Mouse (Mus musculus) mature B cell (primary cell): ENCODE measurements around the gene Hivep2.

Experiments
- in situ Hi-C: fragments of 300-500 bp; cut with MboI; formaldehyde crosslinking; loops from 2 replicates; pipeline ENCODE4 v1.14.3; 2019

The Hivep2 gene

GRCm38 (mm10) chr10:14020253-14020652 lies 54.4 kb downstream of the Hivep2 start:
- in situ Hi-C loops: no loop called here

DNA sequence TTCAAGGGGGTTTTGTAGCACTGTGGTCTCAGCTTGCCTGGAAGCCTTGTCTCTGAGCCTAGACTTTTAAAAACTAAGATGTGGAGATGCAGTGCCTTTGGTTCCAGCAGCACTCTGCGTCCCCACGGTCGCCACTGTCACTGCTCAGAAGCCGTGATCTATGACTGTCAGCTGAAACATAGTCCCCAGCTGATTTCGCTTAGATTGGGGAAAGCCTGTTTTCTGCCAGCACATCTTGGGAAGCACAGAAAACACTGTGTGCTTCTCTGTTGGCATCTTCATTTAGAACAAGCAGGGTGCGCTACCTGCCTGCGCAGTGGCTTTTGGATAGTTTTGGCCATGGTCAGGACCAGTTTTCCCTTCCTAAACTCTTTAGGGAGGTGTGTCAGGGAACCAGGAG lies 59.1 kb downstream of the Hivep2 start:
- in situ Hi-C loops: no loop called here

DNA sequence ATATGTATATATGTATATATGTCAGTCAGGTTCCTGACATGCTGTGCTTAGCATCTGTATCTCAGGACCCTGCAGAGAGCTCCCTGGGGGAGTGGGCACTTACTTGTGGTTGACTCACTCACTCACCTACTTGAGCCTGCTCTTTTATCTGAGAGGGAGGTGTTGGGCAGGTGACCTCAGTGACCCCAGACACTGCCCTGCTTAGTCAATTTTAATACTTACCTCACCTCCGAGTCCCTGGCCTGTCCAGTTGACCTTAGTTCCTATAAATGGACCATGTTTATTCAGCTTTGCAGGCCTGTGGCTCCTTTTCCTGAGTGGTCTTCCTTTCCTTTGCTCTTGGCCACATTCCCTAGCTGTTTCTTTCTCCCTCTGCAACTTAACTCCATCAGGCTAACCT lies 61.9 kb downstream of the Hivep2 start:
- in situ Hi-C loops: no loop called here

GRCm38 (mm10) chr10:14028956-14029355 lies 63.1 kb downstream of the Hivep2 start:
- in situ Hi-C loops: no loop called here

GRCm38 (mm10) chr10:14030458-14031035 lies 64.7 kb downstream of the Hivep2 start:
- in situ Hi-C loops: no loop called here

DNA sequence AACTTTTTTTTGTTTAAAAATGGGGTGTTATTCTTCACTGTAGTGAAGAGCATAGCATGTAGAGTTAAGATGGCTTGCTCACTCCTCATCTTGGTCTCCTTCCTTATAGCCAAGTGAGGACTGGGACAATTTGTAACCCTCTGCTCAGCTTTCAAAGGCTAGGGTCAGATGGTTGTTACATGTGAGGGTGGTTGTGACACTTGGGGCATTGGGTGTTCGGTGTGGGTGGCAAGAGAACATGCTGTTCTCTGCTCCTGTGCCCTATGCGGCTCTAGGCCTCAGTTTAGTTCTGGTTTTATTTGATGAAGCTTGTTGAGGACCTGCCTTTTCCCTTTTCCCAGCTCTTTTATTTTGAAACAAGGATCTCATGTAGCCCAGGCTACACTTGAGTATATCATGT lies 66.7 kb downstream of the Hivep2 start:
- in situ Hi-C loops: no loop called here

GRCm38 (mm10) chr10:14034046-14034445 lies 68.2 kb downstream of the Hivep2 start:
- in situ Hi-C loops: no loop called here

- in situ Hi-C loops: no loop called here
These were observed 68.9 kb downstream of the Hivep2 start for GRCm38 (mm10) chr10:14034790-14035189.

- in situ Hi-C loops: no loop called here
These were observed 69.7 kb downstream of the Hivep2 start for GRCm38 (mm10) chr10:14035607-14036006.

- in situ Hi-C loops: no loop called here
These were observed 70.6 kb downstream of the Hivep2 start for GRCm38 (mm10) chr10:14036472-14036871.

DNA sequence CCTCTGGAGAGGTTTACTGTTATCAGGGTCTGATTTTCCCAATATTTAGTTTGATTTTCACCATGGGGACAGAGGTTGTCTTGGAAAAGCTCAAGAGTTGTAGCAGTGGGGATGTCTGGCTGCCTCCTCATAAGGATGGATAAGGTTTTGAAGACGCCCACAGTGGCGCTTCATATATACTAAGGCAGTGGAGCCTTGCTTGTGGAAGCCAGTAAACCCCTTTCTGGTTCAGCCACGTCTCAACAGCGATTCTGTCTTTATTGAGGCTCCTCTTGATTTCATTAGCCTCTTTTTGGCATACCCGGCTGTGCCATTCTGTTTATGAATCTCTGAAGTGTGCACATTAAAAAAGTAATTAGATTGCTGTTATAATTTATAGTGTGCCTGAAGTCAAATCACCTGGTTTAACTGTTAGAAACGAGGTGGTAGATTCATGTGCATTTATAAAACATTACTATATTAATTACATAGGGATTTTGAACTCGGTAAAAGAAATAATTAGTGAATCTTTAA lies 72.2 kb downstream of the Hivep2 start:
- in situ Hi-C loops: no loop called here

DNA sequence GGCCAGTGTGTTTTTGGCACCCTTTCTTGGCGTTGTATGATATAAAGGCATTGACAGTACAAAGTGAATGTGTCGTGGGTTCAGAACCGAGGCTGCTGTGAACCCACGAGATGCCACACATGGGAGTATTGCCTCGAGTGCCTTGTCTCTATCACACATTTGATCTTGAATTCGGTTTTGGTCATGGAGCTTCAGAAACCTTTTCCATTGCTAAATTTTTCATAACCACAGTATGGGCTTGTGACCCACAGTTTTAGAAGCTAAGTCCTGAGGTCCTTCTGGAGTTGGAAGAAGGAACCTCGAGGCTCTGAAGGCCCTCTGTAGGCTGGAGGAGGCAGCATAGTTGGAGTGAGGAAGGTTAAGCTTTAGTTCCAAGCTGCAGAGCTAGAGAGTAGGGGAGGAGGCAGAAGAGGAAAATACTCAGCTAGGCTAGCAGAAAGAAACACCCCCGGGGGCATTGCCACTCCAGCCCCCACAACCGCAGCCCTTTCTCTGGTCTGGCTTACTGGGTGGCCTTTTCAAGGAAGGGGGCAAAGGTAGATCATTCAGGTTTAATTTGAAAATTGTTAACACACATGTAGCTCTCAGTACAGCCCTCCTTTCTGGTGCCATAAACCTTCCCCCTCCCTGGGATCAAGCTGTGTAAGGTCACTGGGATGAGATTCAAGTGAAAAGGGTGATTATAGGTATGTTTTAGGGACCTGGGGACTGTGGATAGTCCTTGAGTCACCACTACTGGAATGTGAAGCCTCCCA lies 75.0 kb downstream of the Hivep2 start:
- in situ Hi-C loops: loop anchor here (5.0 kb wide), 1 partner anchor 74 kb away; the partner anchor contains the start of gene Hivep2

DNA sequence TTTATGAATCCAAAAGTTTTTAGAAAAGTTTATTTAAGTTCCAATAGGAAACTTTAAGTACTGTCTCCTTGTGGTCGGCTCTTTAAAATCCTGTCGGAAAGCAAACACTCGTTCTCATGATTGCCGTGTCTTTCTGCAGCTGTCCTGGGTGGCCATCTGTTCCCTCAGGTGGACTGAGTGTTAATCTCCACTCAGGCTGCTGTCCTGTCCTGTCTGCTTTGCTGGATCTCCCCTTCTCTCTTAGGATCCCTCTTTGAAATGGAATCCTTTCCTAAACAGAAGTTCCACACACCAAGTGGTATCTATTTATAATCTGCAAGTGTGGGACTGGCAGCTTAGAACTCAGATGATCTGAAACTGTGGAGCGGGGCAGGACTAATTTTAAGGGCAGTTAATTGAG lies 75.7 kb downstream of the Hivep2 start:
- in situ Hi-C loops: loop anchor here (5.0 kb wide), 1 partner anchor 74 kb away; the partner anchor contains the start of gene Hivep2

DNA sequence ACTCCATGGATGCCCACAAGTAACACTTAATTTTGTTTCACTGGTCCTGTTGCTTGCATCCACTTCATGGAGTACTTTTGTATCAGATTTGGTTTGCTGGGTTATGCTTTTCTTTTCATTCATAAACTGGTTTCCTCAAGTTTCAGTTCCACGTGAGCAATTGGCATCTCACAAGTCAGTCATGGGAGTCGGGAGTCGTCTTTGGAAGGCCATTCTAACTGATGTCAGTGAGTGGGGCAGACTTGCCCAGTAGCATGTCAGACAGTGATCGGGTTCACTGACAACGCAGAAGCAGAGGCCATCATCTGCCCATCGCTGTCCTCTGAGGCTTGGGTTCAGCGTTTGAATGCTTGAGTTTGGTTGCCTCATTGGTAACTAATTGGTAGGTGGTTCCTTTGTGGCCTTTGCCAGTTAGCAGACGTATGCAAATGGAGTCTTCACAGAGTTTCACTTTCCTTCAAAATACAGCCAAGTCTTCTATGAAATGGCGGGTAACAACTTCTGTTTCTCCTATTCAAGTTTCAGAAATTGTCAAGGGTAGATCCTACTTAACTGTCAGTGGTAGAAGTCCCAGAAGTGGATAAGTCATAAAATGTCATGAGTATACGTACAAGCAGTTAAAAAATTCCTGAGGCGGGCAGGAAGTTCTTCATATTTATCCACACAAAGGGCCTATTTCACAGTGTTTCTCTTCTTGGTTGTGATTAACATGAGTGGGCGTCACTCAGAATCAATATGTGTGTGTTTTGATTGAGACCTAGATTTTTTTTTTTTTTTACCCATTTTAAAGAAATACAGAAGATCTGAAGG lies 76.9 kb downstream of the Hivep2 start:
- in situ Hi-C loops: loop anchor here (5.0 kb wide), 1 partner anchor 75 kb away; the partner anchor contains the start of gene Hivep2

GRCm38 (mm10) chr10:14043349-14043710 lies 77.5 kb downstream of the Hivep2 start:
- in situ Hi-C loops: loop anchor here (5.0 kb wide), 1 partner anchor 76 kb away; the partner anchor contains the start of gene Hivep2

DNA sequence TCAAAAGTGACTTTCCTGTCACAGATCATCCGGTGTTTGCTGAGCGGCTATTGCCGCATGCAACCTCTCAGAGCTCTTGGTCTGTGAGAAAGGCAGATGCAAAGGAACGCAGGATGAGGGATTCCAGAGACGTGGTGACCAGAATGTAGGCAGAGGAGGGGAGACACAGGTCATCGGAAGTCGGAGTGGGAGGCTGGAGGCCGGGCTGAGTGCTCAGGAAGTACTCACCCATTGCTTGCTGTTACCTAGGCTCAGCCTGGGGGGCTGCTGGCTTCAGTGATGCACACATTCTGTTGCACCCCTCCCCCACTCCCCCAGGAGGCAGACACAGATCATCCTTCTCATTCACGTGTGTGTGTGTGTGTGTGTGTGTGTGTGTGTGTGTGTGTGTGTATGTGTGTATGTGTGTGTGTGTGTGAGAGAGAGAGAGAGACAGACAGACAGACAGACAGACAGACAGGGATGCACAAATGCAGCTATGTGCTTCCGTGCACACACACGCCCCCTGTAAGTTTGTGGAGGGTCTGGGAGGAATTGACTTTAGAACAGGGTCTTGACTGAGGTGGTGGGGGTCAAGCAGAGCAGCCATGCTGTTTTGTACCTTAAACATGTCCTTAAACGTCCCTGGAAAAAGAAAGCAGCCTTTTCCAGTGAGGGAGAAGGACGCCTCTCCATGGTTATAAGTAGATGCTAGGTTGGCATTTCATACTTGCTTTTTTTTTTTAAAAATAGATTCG lies 78.3 kb downstream of the Hivep2 start:
- in situ Hi-C loops: loop anchor here (5.0 kb wide), 1 partner anchor 77 kb away; the partner anchor contains the start of gene Hivep2

DNA sequence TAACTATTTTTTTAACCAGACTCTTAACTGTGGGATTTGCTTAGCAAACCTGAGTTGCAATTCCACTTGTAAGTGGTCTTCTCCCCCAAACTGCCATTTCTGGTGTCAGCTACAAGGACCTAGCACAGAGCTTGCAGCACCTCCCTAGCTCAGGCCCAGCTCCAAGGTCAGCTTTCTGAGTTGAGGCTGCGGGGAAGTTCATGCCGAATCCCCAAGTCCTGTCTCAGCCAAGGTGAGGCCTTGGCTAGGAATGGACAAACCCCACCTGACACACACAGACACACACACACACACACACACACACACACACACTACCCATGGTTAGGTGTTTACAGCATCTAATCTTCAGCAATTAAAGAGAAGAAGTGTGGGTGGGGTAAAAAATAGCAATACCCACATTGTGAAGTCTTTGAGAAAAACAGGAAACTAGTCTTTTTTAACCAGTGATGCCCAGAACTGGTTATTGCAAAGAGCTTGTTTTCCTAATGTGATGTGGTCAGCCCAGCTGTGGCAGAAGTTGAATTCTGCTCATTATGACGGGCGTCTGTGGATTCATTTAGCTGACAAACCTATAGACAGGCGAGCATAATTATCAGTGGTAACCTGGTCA lies 79.0 kb downstream of the Hivep2 start:
- in situ Hi-C loops: loop anchor here (5.0 kb wide), 1 partner anchor 78 kb away; the partner anchor contains the start of gene Hivep2

DNA sequence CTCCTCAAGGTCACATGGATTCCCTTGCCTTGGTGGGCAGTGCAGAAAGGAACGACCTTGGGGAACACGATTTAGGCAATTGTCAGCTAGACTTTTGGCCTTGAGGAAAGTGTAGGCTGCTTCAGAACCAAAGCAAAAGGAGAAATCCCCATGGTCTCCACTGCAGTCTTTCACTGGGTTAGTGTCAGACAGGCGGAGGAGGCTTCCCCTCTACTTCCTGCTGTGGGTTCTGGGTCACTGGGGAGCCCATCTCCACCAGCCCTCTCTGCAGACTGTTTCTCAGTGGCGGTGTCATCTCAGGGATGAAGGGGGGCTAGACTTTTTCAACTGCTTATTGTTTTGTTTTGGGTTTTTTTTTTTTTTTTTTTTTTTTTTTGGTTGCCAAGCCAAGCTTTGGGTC lies 79.9 kb downstream of the Hivep2 start:
- in situ Hi-C loops: no loop called here

DNA sequence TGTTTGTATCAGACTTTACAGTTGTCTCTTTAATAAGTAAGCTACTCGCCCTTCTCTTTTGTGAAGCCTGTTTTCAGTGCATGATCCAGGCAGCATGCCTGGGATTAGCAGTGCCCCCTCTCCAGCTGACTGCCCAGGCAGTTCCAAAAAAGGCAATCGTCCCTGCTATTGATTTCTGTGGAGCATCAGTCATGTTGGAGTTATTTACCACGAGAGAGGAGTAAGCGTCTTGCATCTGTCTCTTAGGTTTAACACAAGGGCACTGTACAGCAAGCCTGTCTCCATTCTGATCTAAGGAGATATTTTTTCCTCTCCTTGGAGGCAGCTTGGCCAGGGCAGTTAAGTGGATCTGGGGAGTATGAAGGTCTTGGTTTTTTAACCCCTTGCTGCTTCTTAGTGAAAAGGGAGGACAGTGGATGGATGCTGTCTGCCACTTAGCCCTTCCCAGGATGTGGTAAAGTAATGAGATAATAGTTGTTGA lies 80.3 kb downstream of the Hivep2 start:
- in situ Hi-C loops: no loop called here

- in situ Hi-C loops: no loop called here
These were observed 81.1 kb downstream of the Hivep2 start for GRCm38 (mm10) chr10:14046935-14047334.

DNA sequence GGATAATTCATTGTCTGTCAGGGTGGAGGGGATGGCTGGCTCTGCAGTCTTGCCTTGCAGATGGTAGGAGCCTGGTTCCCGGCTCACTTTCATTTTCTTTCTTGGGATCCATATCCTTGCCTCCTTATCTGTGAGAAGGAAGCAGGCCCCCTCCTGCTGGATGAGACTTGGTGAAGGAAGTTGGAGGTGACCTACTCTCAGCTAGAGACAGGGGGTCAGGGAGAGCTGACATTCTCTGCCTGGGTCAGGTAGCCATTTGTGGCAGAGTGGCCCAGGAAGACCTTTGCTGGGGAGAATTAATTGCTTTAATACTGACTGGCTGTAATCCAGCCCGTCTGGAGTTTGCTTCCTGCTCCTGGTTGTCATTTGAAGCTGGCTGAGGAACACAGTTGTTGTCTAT lies 81.8 kb downstream of the Hivep2 start:
- in situ Hi-C loops: no loop called here
